10 mouse cellular contexts compared by ENCODE assay signal in genomic region chr9:41374591-41375481, GRCm38 (mm10).
DNase-seq lines count a peak whose midpoint lies in the region; ATAC-seq and TF ChIP-seq lines count a peak whose summit lies in the region.
"Had no signal": no experiment of that assay in that cellular context is flagged by ENCODE, and none has a peak within 500 bp of the region (broad histone marks: within the 10 kb centered on the region; RNA-seq: fewer than 3 reads in every experiment).

No protein-coding gene starts in this region.

- no peak for DNase-seq in gastrocnemius, adult 2 months
- DNase-seq in gastrocnemius, postnatal 36 days: no peak
- peak; percentile 55 for DNase-seq in embryo, embryonic 11 days
- peak; percentile 68 for DNase-seq in hindbrain, embryonic 11.5 days (ENCODE audit: low spot score)
- DNase-seq in testis, postnatal 10 days (ENCODE audit: low spot score): no peak
- DNase-seq in adrenal gland, postnatal 10 days: no peak
- no peak for DNase-seq in kidney, postnatal 10 days
- DNase-seq: layer of hippocampus, postnatal 36 days; lung, postnatal 10 days had no signal

- no peaks in the 10 kb centered on the region for H3K9me3 ChIP-seq in hindbrain, embryonic 11.5 days (ENCODE audit: control insufficient read depth, low read length)
- H3K9me3 ChIP-seq in midbrain, embryonic 15.5 days: no peaks in the 10 kb centered on the region

- no peaks in the 10 kb centered on the region for H3K27me3 ChIP-seq in hindbrain, embryonic 11.5 days (ENCODE audit: control insufficient read depth, insufficient read depth, low read length)
- no peaks in the 10 kb centered on the region for H3K27me3 ChIP-seq in midbrain, embryonic 15.5 days (replicated peaks)

- H3K36me3 ChIP-seq in hindbrain, embryonic 11.5 days (ENCODE audit: control insufficient read depth, insufficient read depth, low read length): no peaks in the 10 kb centered on the region
- H3K36me3 ChIP-seq in midbrain, embryonic 15.5 days (replicated peaks): no peaks in the 10 kb centered on the region

- no peak for ATAC-seq in hindbrain, embryonic 11.5 days (ENCODE audit: low FRiP score)
- no peak for ATAC-seq in midbrain, embryonic 15.5 days (replicated peaks)

- no peak overlapping the region; the same call in 1 of the 2 replicates for H3K4me3 ChIP-seq in gastrocnemius, adult 2 months
- no peak overlapping the region for H3K4me3 ChIP-seq in hindbrain, embryonic 11.5 days (ENCODE audit: low read depth, low read length)
- no peak overlapping the region for H3K4me3 ChIP-seq in midbrain, embryonic 15.5 days

- intact Hi-C loops in gastrocnemius, adult 2 months (cut with DNase I): loop anchor here (5.0 kb wide), 3 partner anchors 87 to 577 kb away; no protein-coding TSS in a partner anchor
- intact Hi-C loops in gastrocnemius, postnatal 36 days (cut with DNase I): loop anchor here (5.0 to 10.0 kb wide), 2 partner anchors 138 to 580 kb away; no protein-coding TSS in a partner anchor

- H3K4me1 ChIP-seq in hindbrain, embryonic 11.5 days (replicated peaks; ENCODE audit: control insufficient read depth, insufficient read depth, low read length): 0 out of 2 replicates have a peak, but pooled peaks cover 6% of the 10 kb centered on the region
- H3K4me1 ChIP-seq in midbrain, embryonic 15.5 days: peaks cover 37% of the 10 kb centered on the region

- WGBS in hindbrain, embryonic 11.5 days: 28% methylated on average over 14 of the region's 14 CpGs
- WGBS in midbrain, embryonic 15.5 days: 12% methylated on average over 14 of the region's 14 CpGs

- H3K4me2 ChIP-seq in hindbrain, embryonic 11.5 days (replicated peaks; ENCODE audit: low read depth, low read length): 0 out of 2 replicates have a peak overlapping the region, but pooled peaks have one; percentile 15
- H3K4me2 ChIP-seq in midbrain, embryonic 15.5 days: peak overlapping the region; percentile 26

- H3K9ac ChIP-seq in hindbrain, embryonic 11.5 days (ENCODE audit: low read depth, low read length): peak overlapping the region; percentile 54
- H3K9ac ChIP-seq in midbrain, embryonic 15.5 days: peak overlapping the region; percentile 4; the same call in 1 of the 2 replicates

- TF ChIP-seq CTCF in gastrocnemius, adult 2 months (IDR thresholded peaks at IDR 0.05): no peak

- peak overlapping the region; percentile 89 for H3K27ac ChIP-seq in gastrocnemius, adult 2 months
- peak overlapping the region; percentile 99 for H3K27ac ChIP-seq in hindbrain, embryonic 11.5 days (ENCODE audit: low read depth, low read length)
- H3K27ac ChIP-seq in midbrain, embryonic 15.5 days: peak overlapping the region; percentile 99

Comparison
In these comparisons a context has a peak if more than half of its experiments do, and no peak if none do; other contexts are left out.
1. DNase-seq: peak in embryo, embryonic 11 days (single experiment) and hindbrain, embryonic 11.5 days (single experiment); none in gastrocnemius, adult 2 months (single experiment), gastrocnemius, postnatal 36 days (0 of 2), testis, postnatal 10 days (single experiment), adrenal gland, postnatal 10 days (single experiment) and kidney, postnatal 10 days (single experiment).
2. Peak in every context shown above with its lines, with median percentiles within 50 percentile points of each other: H3K27ac ChIP-seq.